Mouse (Mus musculus): Measurements from ENCODE around the gene Shroom3. TPM values are rescaled to one million over a fixed set of nuclear protein-coding genes. Genes with fewer than 3 reads are reported as not detected.
A peak's percentile ranks its signal among the peaks of the same experiment; 100 is the strongest.
"Not testable (repeated sequence)": the region's sequence is repeated elsewhere in the genome, so short reads cannot be mapped to it uniquely, and the experiment has no call there.

The Shroom3 gene
- polyA plus RNA-seq, 1 experiment from 2014 or later, result 6.2 TPM

- Histone ChIP-seq H3K4me1 (ENCODE audit: control insufficient read depth, insufficient read depth, low read length) (peaks cover 24% of the 10 kb centered on the region), H3K4me2 (no peak overlapping the region), H3K27ac (ENCODE audit: low read depth, low read length) (no peak overlapping the region), H3K4me3 (ENCODE audit: low read depth, low read length) (no peak overlapping the region), H3K9me3 (ENCODE audit: control insufficient read depth, low read length) (no peaks in the 10 kb centered on the region), H3K9ac (ENCODE audit: low read length) (no peak overlapping the region), H3K27me3 (ENCODE audit: control insufficient read depth, insufficient read depth, low read length) (no peaks in the 10 kb centered on the region), H3K36me3 (ENCODE audit: control insufficient read depth, insufficient read depth, low read length) (no peaks in the 10 kb centered on the region)
- DNase-seq (ENCODE audit: low spot score, missing footprints) (no peak), ATAC-seq (ENCODE audit: low FRiP score) (no peak)
- 80% methylated on average over 8 of the region's 8 CpGs for WGBS
Observed at GRCm38 (mm10) chr5:92921728-92922127, 238.5 kb downstream of the Shroom3 start.

GRCm38 (mm10) chr5:92922981-92923380 is 239.7 kb downstream of the Shroom3 start:
- H3K4me2 ChIP-seq; H3K9me3 ChIP-seq (ENCODE audit: control insufficient read depth, low read length); H3K36me3 ChIP-seq (ENCODE audit: control insufficient read depth, insufficient read depth, low read length); H3K9ac ChIP-seq (ENCODE audit: low read length); ATAC-seq (ENCODE audit: low FRiP score); H3K4me3 ChIP-seq (ENCODE audit: low read depth, low read length); H3K27ac ChIP-seq (ENCODE audit: low read depth, low read length); H3K27me3 ChIP-seq (ENCODE audit: control insufficient read depth, insufficient read depth, low read length); DNase-seq (ENCODE audit: low spot score, missing footprints): not testable (repeated sequence)
- peaks cover 21% of the 10 kb centered on the region for H3K4me1 ChIP-seq (ENCODE audit: control insufficient read depth, insufficient read depth, low read length)
- 91% methylated on average over 5 of the region's 5 CpGs for WGBS

GRCm38 (mm10) chr5:92924851-92925477 is 241.7 kb downstream of the Shroom3 start:
- Histone ChIP-seq H3K27ac (ENCODE audit: low read depth, low read length) (no peak overlapping the region), H3K27me3 (ENCODE audit: control insufficient read depth, insufficient read depth, low read length) (no peaks in the 10 kb centered on the region), H3K4me3 (ENCODE audit: low read depth, low read length) (no peak overlapping the region), H3K36me3 (ENCODE audit: control insufficient read depth, insufficient read depth, low read length) (no peaks in the 10 kb centered on the region), H3K9ac (ENCODE audit: low read length) (peak overlapping the region; percentile 20; the same call in 1 of the 2 replicates), H3K9me3 (ENCODE audit: control insufficient read depth, low read length) (no peaks in the 10 kb centered on the region), H3K4me1 (ENCODE audit: control insufficient read depth, insufficient read depth, low read length) (peaks cover 7% of the 10 kb centered on the region), H3K4me2 (peak overlapping the region; percentile 19)
- ATAC-seq (ENCODE audit: low FRiP score), result peak; percentile 62; the same call in 1 of the 2 replicates
- 5% methylated on average over 17 of the region's 17 CpGs for WGBS
- DNase-seq (ENCODE audit: low spot score, missing footprints), result peak; percentile 88

GRCm38 (mm10) chr5:92927667-92928066 is 244.4 kb downstream of the Shroom3 start:
- WGBS, result 81% methylated on average over 10 of the region's 10 CpGs
- H3K36me3 ChIP-seq (ENCODE audit: control insufficient read depth, insufficient read depth, low read length), result no peaks in the 10 kb centered on the region
- ATAC-seq (ENCODE audit: low FRiP score), result no peak

GRCm38 (mm10) chr5:92930557-92930956 is 247.3 kb downstream of the Shroom3 start:
- Histone ChIP-seq H3K9me3 (ENCODE audit: control insufficient read depth, low read length) (no peaks in the 10 kb centered on the region), H3K27ac (ENCODE audit: low read depth, low read length) (no peak overlapping the region), H3K4me3 (ENCODE audit: low read depth, low read length) (no peak overlapping the region), H3K36me3 (ENCODE audit: control insufficient read depth, insufficient read depth, low read length) (no peaks in the 10 kb centered on the region), H3K4me1 (ENCODE audit: control insufficient read depth, insufficient read depth, low read length) (no peaks in the 10 kb centered on the region), H3K27me3 (ENCODE audit: control insufficient read depth, insufficient read depth, low read length) (no peaks in the 10 kb centered on the region), H3K4me2 (no peak overlapping the region), H3K9ac (ENCODE audit: low read length) (no peak overlapping the region)
- WGBS, result 80% methylated on average over 6 of the region's 6 CpGs
- no peak for ATAC-seq (ENCODE audit: low FRiP score)
- no peak for DNase-seq (ENCODE audit: low spot score, missing footprints)

More at GRCm38 (mm10) chr5:92927667-92928066, 244.4 kb downstream of the Shroom3 start:
- no peak overlapping the region for H3K27ac ChIP-seq (ENCODE audit: low read depth, low read length)
- H3K4me1 ChIP-seq (ENCODE audit: control insufficient read depth, insufficient read depth, low read length), result peaks cover 7% of the 10 kb centered on the region
- H3K9me3 ChIP-seq (ENCODE audit: control insufficient read depth, low read length), result no peaks in the 10 kb centered on the region
- DNase-seq (ENCODE audit: low spot score, missing footprints), result no peak
- H3K4me3 ChIP-seq (ENCODE audit: low read depth, low read length), result no peak overlapping the region
- no peaks in the 10 kb centered on the region for H3K27me3 ChIP-seq (ENCODE audit: control insufficient read depth, insufficient read depth, low read length)
- H3K9ac ChIP-seq (ENCODE audit: low read length), result no peak overlapping the region
- H3K4me2 ChIP-seq, result no peak overlapping the region

- no peak for DNase-seq (ENCODE audit: low spot score, missing footprints)
- Histone ChIP-seq H3K36me3 (ENCODE audit: control insufficient read depth, insufficient read depth, low read length) (no peaks in the 10 kb centered on the region), H3K4me2 (no peak overlapping the region), H3K27ac (ENCODE audit: low read depth, low read length) (no peak overlapping the region), H3K4me1 (ENCODE audit: control insufficient read depth, insufficient read depth, low read length) (no peaks in the 10 kb centered on the region), H3K9ac (ENCODE audit: low read length) (no peak overlapping the region), H3K27me3 (ENCODE audit: control insufficient read depth, insufficient read depth, low read length) (no peaks in the 10 kb centered on the region), H3K4me3 (ENCODE audit: low read depth, low read length) (no peak overlapping the region), H3K9me3 (ENCODE audit: control insufficient read depth, low read length) (no peaks in the 10 kb centered on the region)
- no peak for ATAC-seq (ENCODE audit: low FRiP score)
- 78% methylated on average over 16 of the region's 16 CpGs for WGBS
Observed at GRCm38 (mm10) chr5:92931298-92931697, 248.1 kb downstream of the Shroom3 start.

GRCm38 (mm10) chr5:92933010-92933409 is 249.8 kb downstream of the Shroom3 start:
- DNase-seq (ENCODE audit: low spot score, missing footprints) (no peak), ATAC-seq (ENCODE audit: low FRiP score) (no peak)
- no peaks in the 10 kb centered on the region for H3K9me3 ChIP-seq (ENCODE audit: control insufficient read depth, low read length)
- no peaks in the 10 kb centered on the region for H3K27me3 ChIP-seq (ENCODE audit: control insufficient read depth, insufficient read depth, low read length)
- no peak overlapping the region for H3K4me2 ChIP-seq
- H3K36me3 ChIP-seq (ENCODE audit: control insufficient read depth, insufficient read depth, low read length), result no peaks in the 10 kb centered on the region
- no peaks in the 10 kb centered on the region for H3K4me1 ChIP-seq (ENCODE audit: control insufficient read depth, insufficient read depth, low read length)
- no peak overlapping the region for H3K27ac ChIP-seq (ENCODE audit: low read depth, low read length)
- 87% methylated on average over 10 of the region's 10 CpGs for WGBS
- no peak overlapping the region for H3K9ac ChIP-seq (ENCODE audit: low read length)
- H3K4me3 ChIP-seq (ENCODE audit: low read depth, low read length), result no peak overlapping the region

- no peaks in the 10 kb centered on the region for H3K27me3 ChIP-seq (ENCODE audit: control insufficient read depth, insufficient read depth, low read length)
- H3K4me3 ChIP-seq (ENCODE audit: low read depth, low read length), result no peak overlapping the region
- DNase-seq (ENCODE audit: low spot score, missing footprints) (no peak), ATAC-seq (ENCODE audit: low FRiP score) (no peak)
- no peak overlapping the region for H3K27ac ChIP-seq (ENCODE audit: low read depth, low read length)
- H3K4me1 ChIP-seq (ENCODE audit: control insufficient read depth, insufficient read depth, low read length), result no peaks in the 10 kb centered on the region
- H3K9ac ChIP-seq (ENCODE audit: low read length), result no peak overlapping the region
- H3K4me2 ChIP-seq, result no peak overlapping the region
- H3K36me3 ChIP-seq (ENCODE audit: control insufficient read depth, insufficient read depth, low read length), result no peaks in the 10 kb centered on the region
- WGBS, result 87% methylated on average over 7 of the region's 7 CpGs
- H3K9me3 ChIP-seq (ENCODE audit: control insufficient read depth, low read length), result no peaks in the 10 kb centered on the region
Observed at GRCm38 (mm10) chr5:92933599-92934217, 250.5 kb downstream of the Shroom3 start.

GRCm38 (mm10) chr5:92934269-92934939 is 251.2 kb downstream of the Shroom3 start:
- no peaks in the 10 kb centered on the region for H3K9me3 ChIP-seq (ENCODE audit: control insufficient read depth, low read length)
- H3K4me1 ChIP-seq (ENCODE audit: control insufficient read depth, insufficient read depth, low read length), result no peaks in the 10 kb centered on the region
- H3K4me3 ChIP-seq (ENCODE audit: low read depth, low read length), result no peak overlapping the region
- H3K9ac ChIP-seq (ENCODE audit: low read length), result no peak overlapping the region
- no peaks in the 10 kb centered on the region for H3K27me3 ChIP-seq (ENCODE audit: control insufficient read depth, insufficient read depth, low read length)
- no peak for ATAC-seq (ENCODE audit: low FRiP score)
- H3K4me2 ChIP-seq, result no peak overlapping the region
- no peak overlapping the region for H3K27ac ChIP-seq (ENCODE audit: low read depth, low read length)
- WGBS, result 87% methylated on average over 7 of the region's 7 CpGs
- H3K36me3 ChIP-seq (ENCODE audit: control insufficient read depth, insufficient read depth, low read length), result no peaks in the 10 kb centered on the region
- no peak for DNase-seq (ENCODE audit: low spot score, missing footprints)

All from midbrain, embryonic 11.5 days (tissue).